Mouse (Mus musculus): ENCODE measurements at regions not wholly inside any gene's neighbourhood (a gene's known extent, or its start where the extent isn't known, plus 50 kb on each side); places are given as distances from the start of the nearest gene placed in this dataset.

DNA sequence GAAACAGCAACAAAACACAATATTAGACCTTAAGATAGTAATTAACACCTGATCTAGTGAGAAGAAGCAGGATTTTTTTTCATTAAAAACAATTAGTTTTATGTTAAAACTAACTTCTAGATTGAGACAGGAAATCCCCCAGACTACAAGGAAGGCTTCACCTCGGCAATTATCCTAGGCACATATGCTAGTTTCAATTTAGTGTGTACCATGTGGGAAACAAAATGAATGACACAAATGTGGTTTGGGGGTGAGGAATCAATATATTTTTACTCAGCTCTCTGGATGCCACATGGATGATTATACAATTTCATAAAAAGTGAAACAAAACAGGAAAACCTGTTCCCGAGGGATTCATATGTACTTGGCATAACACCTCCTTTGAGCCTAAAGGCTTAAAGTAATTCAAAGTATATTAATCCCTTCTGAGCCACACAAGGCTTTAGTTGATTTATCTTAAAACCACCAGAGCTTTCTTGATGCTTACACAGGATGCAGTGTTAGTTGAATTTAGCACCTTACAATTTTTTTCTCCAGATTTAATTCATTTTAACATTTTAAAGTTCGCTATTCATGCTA, 244.7 kb downstream of the Manea start:
- no peak for DNase-seq (ENCODE audit: low spot score in 2 of 2)
- intact Hi-C loops (cut with DNase I): no loop called here

GRCm38 (mm10) chr4:26070606-26071005, 270.6 kb upstream of the Fut9 start:
- intact Hi-C loops (cut with DNase I): no loop called here
- peak in 1 of 2 experiments; percentile 26 for DNase-seq (ENCODE audit: low spot score in 2 of 2)

GRCm38 (mm10) chr4:26069452-26069851, 269.4 kb upstream of the Fut9 start:
- DNase-seq (ENCODE audit: low spot score in 2 of 2): peak; percentile 12
- intact Hi-C loops (cut with DNase I): no loop called here

Data from left cerebral cortex, postnatal 14 days (tissue).